8 mouse cellular contexts compared by ENCODE assay signal in genomic region chr11:88118091-88118440, GRCm38 (mm10). TPM values are rescaled to one million over a fixed set of nuclear protein-coding genes. Genes with fewer than 3 reads are reported as not detected.
DNase-seq lines count a peak whose midpoint lies in the region; ATAC-seq lines count a peak whose summit lies in the region.

No protein-coding gene starts in this region.

- no peak overlapping the region for H3K4me2 ChIP-seq in neural tube, embryonic 11.5 days (ENCODE audit: low read depth)
- peak overlapping the region; percentile 43 for H3K4me2 ChIP-seq in stomach, embryonic 16.5 days (ENCODE audit: low read depth, low read length)

- H3K4me3 ChIP-seq in neural tube, embryonic 11.5 days (ENCODE audit: low read depth, low read length), result no peak overlapping the region
- no peak overlapping the region for H3K4me3 ChIP-seq in limb, embryonic 10.5 days
- no peak overlapping the region for H3K4me3 ChIP-seq in stomach, embryonic 16.5 days (replicated peaks; ENCODE audit: low read length)

- H3K36me3 ChIP-seq in neural tube, embryonic 11.5 days (ENCODE audit: control insufficient read depth, insufficient read depth, low read length), result peaks cover 2% of the 10 kb centered on the region; the same call in 1 of the 2 replicates
- peaks cover 4% of the 10 kb centered on the region; the same call in 1 of the 2 replicates for H3K36me3 ChIP-seq in limb, embryonic 10.5 days
- no peaks in the 10 kb centered on the region for H3K36me3 ChIP-seq in stomach, embryonic 16.5 days (ENCODE audit: control insufficient read depth, insufficient read depth, low read length)

- no peak for ATAC-seq in neural tube, embryonic 11.5 days (ENCODE audit: insufficient read depth, low FRiP score, low TSS enrichment)
- ATAC-seq in stomach, embryonic 16.5 days (ENCODE audit: insufficient read depth, low FRiP score), result no peak

- no peaks in the 10 kb centered on the region for H3K9me3 ChIP-seq in neural tube, embryonic 11.5 days (ENCODE audit: control insufficient read depth, low read length)
- H3K9me3 ChIP-seq in limb, embryonic 10.5 days (replicated peaks), result no peaks in the 10 kb centered on the region
- no peaks in the 10 kb centered on the region for H3K9me3 ChIP-seq in stomach, embryonic 16.5 days (replicated peaks; ENCODE audit: control insufficient read depth, low read length)

- H3K9ac ChIP-seq in neural tube, embryonic 11.5 days (ENCODE audit: low read length), result peak overlapping the region; percentile 52; the same call in 1 of the 2 replicates
- H3K9ac ChIP-seq in stomach, embryonic 16.5 days (ENCODE audit: low read length), result peak overlapping the region; percentile 61; the same call in 1 of the 2 replicates

- no peaks in the 10 kb centered on the region for H3K27me3 ChIP-seq in neural tube, embryonic 11.5 days (ENCODE audit: control insufficient read depth, insufficient read depth, low read length)
- no peaks in the 10 kb centered on the region for H3K27me3 ChIP-seq in limb, embryonic 10.5 days (ENCODE audit: low read depth, poor library complexity, severe bottlenecking)
- H3K27me3 ChIP-seq in stomach, embryonic 16.5 days (ENCODE audit: control insufficient read depth, insufficient read depth, low read length), result no peaks in the 10 kb centered on the region

- peak; percentile 45 to 59 for DNase-seq in cerebellum, postnatal 10 days
- DNase-seq in cerebellum, adult 9-11 months, result no peak
- DNase-seq in neural tube, embryonic 11.5 days (ENCODE audit: low spot score), result no peak
- no peak for DNase-seq in neural tube, embryonic 10.5 days (ENCODE audit: extremely low spot score, low spot score)
- no peak for DNase-seq in limb, embryonic 10.5 days (ENCODE audit: low spot score)
- no peak for DNase-seq in frontal cortex, postnatal 14 days (ENCODE audit: low spot score in 2 of 2)
- no peak for DNase-seq in thymus, postnatal 0 days (ENCODE audit: low spot score)

- H3K27ac ChIP-seq in neural tube, embryonic 11.5 days (ENCODE audit: low read depth, low read length), result peak overlapping the region; percentile 98
- peak overlapping the region; percentile 90 for H3K27ac ChIP-seq in limb, embryonic 10.5 days
- H3K27ac ChIP-seq in stomach, embryonic 16.5 days (ENCODE audit: low read length), result peak overlapping the region; percentile 94

- 47% methylated on average over 6 of the region's 6 CpGs for WGBS in neural tube, embryonic 11.5 days
- WGBS in limb, embryonic 10.5 days, result 61% methylated on average over 6 of the region's 6 CpGs
- 34% methylated on average over 6 of the region's 6 CpGs for WGBS in stomach, embryonic 16.5 days

- peaks cover 68% of the 10 kb centered on the region for H3K4me1 ChIP-seq in neural tube, embryonic 11.5 days (ENCODE audit: control insufficient read depth, insufficient read depth, low read length)
- peaks cover 80% of the 10 kb centered on the region for H3K4me1 ChIP-seq in limb, embryonic 10.5 days
- H3K4me1 ChIP-seq in stomach, embryonic 16.5 days (ENCODE audit: control insufficient read depth, insufficient read depth, low read length), result peaks cover 62% of the 10 kb centered on the region

RNA-seq across cellular contexts. Expression of gene Cuedc1, which starts 20.2 kb away (rescaled TPM):
- polyA plus RNA-seq in neural tube, embryonic 11.5 days (2014; fragmentation: Nextera tagmentation; extraction: Ambion mirVana), result 18.2 and 21.3 TPM in 2 replicates
- polyA plus RNA-seq in limb, embryonic 10.5 days (2016; fragmentation: Nextera tagmentation; extraction: Ambion mirVana), result 15.0 and 22.6 TPM in 2 replicates
- 11.3 and 11.5 TPM in 2 replicates for polyA plus RNA-seq in stomach, embryonic 16.5 days (2015; fragmentation: Nextera tagmentation; extraction: Ambion mirVana)
- polyA plus RNA-seq in thymus, postnatal 0 days (2015; fragmentation: Nextera tagmentation; extraction: Ambion mirVana), result 10.7 and 11.4 TPM in 2 replicates

RNA-seq across cellular contexts. Expression of gene Vezf1, which starts 50.0 kb away (rescaled TPM):
- polyA plus RNA-seq in neural tube, embryonic 11.5 days (2014; fragmentation: Nextera tagmentation; extraction: Ambion mirVana), result 76.2 and 78.4 TPM in 2 replicates
- 54.6 and 59.2 TPM in 2 replicates for polyA plus RNA-seq in limb, embryonic 10.5 days (2016; fragmentation: Nextera tagmentation; extraction: Ambion mirVana)
- polyA plus RNA-seq in stomach, embryonic 16.5 days (2015; fragmentation: Nextera tagmentation; extraction: Ambion mirVana), result 28.5 and 30.5 TPM in 2 replicates
- polyA plus RNA-seq in thymus, postnatal 0 days (2015; fragmentation: Nextera tagmentation; extraction: Ambion mirVana), result 32.8 and 33.1 TPM in 2 replicates

Comparison
In these comparisons a context has a peak if more than half of its experiments do, and no peak if none do; other contexts are left out.
1. DNase-seq: peak in cerebellum, postnatal 10 days (2 of 2); none in cerebellum, adult 9-11 months (single experiment), neural tube, embryonic 11.5 days (single experiment), neural tube, embryonic 10.5 days (single experiment), limb, embryonic 10.5 days (single experiment), frontal cortex, postnatal 14 days (0 of 2) and thymus, postnatal 0 days (single experiment).
2. Peak in every context shown above with its lines, with median percentiles within 50 percentile points of each other: H3K27ac ChIP-seq.